Mouse (Mus musculus): Measurements from ENCODE around the gene Mvp.

DNA sequence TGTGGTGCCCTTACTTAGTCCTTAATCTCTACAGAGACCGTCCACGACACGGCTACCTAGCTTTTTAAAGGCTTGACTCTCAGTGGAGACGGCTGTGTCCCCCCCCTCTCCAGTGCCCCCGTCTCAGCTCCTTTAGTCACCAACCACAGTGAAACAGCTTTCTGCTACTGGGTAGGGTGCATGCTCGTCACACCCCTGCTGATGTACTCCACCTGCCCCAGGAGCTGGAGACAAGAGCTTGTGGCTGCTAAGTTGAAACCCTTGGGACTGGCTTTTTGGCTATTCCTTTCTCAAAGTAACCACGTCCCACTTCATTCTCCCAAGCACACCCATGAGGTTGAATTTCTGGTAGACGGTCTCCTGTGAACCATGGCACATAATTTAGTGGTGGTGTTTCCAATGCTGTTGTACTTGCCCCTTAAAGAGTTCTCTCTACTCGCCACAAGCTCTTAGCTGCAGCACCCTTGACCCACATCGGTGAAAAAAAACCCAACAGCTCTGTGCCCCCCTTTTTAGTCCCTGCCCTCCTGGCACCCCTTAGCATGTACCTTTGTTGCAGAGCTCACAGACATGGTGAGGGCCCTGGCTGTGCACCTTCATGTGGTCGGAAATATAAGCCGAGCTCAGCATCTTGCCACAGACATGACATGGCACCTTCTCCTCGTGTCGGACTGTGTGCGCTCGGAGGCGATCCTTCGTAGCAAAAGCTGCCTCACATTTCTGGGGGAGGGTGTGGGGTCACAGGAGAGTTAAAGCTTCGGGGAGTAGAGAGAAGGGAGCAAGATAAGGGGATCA is 9.7 kb upstream of the Mvp start:
- TF ChIP-seq POLR2A (IDR thresholded peaks at IDR 0.05; ENCODE audit: low read depth, low read length), result no peak
- no peak for TF ChIP-seq CTCF (IDR thresholded peaks at IDR 0.05; ENCODE audit: borderline replicate concordance, insufficient read depth, low read length)
